Mouse (Mus musculus): Measurements from ENCODE around the gene Fmnl3.
A peak's percentile ranks its signal among the peaks of the same experiment; 100 is the strongest.

The Fmnl3 gene

GRCm38 (mm10) chr15:99370259-99370691, at the start of gene Fmnl3:
Gene Fmnl3 (minus strand): TSS chr15:99370482.
- DNase-seq: peak; percentile 97

GRCm38 (mm10) chr15:99417692-99418271, 47.5 kb upstream of the Fmnl3 start:
- no peak for DNase-seq

DNA sequence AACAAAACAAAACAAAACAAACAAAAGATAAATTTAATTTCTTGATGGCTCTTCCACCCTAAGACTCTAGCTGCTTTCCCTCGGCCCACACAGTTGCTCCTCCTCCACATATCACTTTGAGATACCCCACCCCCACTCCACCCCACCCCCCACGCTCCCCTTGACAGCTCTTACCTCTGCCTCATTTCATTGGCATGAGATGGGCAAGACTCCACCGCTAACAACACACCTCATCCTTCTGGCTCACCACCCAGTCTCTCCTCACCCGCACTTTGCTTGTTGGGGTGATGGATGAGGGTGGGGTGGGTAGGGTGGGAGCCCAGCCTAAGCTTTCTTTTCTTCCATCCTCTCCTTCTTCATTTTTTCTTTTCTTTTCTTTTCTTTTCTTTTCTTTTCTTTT, 46.7 kb upstream of the Fmnl3 start:
- no peak for DNase-seq

DNA sequence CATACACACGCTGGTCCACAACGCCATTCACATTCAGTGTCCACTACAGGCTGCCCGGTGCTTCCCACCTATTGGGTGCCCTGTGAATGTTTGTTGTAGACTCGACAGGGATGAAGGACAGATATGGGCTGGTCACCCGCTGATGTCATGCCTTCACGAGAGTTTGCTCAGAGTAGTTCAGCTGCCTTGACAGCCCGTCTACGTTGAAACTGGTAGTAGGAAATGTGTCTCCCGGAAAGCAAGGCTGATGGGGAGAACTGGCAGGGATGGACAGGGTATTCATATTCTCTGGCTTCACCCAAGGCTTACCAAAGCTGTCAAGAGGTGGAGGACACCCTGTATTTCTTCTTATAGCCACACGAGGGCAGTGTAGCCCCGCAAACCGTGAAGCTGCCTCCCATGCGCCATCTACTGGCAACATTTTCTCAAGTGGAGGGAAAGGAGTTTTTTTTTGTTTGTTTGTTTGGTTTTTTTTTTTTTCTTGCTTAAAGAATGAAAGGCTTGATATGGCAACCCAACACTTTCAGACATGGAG, 46.1 kb upstream of the Fmnl3 start:
- DNase-seq: peak; percentile 77 to 95

DNA sequence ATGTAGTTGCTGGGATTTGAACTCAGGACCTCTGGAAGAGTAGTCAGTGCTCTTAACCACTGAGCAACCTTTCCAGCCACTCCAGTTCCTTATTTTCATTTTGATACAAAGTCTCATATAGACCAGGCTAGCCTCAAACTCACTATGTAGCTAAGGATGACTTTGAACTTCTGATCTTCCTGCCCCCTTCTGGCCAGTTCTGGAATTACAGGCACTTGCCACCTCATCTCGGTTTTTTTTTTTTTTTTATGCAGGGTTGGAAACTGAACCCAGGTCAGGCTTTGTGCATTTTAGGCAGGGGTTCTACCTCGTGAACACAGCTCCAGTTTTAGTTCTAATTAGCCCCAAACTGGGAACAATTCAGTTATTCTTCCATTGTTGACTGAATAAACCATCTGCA, 45.5 kb upstream of the Fmnl3 start:
- DNase-seq: peak; percentile 71 to 88

- DNase-seq: no peak
Measured at GRCm38 (mm10) chr15:99411747-99412146, 41.5 kb upstream of the Fmnl3 start.

DNA sequence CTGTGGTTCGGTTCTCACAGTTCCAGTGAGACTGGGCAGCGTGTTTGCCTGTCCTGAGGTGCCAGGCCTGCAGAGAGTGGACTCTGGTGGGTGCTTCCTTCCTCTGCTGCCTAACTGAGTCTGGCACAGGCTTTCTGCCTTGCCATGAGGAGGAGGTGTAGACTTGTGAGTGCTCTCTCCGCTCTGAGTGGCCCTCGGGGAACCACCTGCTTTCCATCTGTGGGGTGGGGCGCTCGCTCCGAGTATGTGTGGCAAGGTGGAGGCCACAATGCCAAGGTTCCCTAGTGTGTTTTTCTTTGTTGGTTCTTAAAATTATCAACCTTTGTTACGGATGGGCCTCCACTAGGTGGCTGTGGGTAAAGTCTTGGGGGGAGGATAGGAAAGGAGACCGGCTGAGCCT, 38.6 kb upstream of the Fmnl3 start:
- no peak for DNase-seq

DNA sequence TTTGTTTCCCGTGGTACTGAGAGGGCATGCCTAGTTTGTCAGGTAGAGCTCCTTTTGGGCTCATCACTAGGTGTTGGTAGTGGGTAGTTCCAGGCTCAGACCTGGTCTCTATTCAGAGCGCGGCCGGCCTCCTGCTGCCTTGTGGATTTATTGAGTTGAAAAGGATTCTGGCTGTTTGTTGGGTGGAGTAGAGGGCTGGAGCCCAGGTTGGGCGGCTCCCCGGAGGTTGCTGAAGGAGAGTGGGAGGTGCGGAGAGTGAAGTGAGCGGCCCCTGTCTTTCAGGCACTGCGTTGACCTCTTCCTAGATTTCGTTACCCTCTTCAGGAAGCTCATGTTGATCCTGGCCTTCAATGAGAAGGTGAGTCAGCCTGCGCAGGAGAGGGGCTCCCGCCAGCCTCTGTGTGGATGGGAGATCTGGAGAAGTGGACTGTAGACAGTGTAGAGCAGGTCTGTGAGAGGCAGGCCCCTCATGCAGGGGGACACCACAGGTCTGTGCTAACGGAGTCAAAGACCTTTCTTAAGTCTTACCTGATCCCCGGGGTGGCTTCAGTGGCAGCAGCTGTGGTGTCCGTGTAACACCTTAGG, 36.8 kb upstream of the Fmnl3 start:
- DNase-seq: no peak

GRCm38 (mm10) chr15:99405150-99405549, 34.9 kb upstream of the Fmnl3 start:
- peak; percentile 57 to 84 for DNase-seq

DNA sequence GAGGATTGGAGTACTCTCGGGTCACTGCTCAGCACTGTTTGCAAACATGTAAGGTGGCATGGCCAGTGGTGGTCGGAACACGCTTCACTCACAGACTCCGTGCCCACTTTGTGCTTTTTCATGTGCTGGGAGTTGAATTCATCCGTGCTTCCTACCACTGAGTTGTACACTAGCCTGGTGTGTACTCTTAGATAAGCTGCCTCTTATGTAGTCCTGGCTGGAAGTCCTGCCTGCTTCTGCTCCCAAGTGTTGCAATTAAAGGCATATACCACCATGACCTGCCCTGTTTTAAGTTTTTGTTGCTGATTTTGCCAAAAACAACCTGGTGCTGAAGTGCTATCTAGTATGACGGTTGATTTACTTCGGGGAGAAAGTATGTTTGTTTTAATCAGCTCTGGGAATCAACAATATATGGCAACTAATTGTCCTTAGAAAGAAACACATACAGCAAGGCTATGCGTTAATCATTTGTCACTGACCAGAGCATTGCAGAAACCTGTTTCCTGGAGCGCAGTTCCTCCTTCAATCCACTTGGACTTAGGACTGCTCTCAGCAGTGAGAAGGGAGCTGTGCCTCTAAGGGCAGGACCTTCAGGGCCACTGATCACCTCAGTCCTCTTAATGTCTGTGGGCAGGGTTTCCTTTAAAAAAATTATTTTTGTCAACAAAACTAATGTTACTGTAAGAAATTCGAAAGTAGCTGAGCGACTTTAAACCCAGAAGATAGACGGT, 33.0 kb upstream of the Fmnl3 start:
- DNase-seq: peak; percentile 52 to 80

GRCm38 (mm10) chr15:99400602-99401001, 30.3 kb upstream of the Fmnl3 start:
- DNase-seq: no peak

DNA sequence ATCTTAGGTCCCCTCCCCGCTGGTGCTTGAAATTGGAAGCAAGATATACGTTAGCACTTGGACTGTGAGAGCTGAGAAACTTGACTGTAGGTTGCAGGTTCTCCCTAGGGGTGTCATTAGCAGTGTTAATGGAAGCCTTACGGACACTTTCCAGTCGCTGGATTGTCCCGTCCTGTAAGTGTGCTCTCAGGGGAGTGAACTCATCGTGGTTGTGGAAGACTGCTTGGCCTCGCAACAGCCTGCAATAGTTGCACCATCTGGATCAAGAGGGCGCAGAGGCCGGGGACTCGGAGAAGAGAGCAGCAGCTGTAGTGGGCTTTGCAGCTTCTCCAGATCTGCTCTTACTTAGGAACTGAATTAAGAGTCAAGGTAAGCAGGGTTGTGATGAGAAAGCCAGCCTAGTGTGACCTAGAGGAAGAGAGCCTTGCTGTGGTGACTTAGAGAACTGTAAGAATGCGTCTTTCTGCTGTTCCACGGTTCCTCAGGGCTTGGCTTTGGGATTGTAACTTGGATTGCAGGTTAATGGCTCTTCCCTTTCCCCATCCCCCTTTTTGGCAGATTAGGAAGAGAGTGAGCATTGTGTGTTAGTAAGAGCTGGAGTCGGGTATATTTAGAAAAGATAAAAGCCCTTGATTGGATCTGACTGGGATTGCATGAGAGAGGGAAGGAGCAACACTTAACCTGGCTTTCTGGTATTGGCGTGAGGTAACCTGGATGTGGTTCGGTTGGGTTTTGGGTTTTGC, 29.4 kb upstream of the Fmnl3 start:
- DNase-seq: no peak

DNA sequence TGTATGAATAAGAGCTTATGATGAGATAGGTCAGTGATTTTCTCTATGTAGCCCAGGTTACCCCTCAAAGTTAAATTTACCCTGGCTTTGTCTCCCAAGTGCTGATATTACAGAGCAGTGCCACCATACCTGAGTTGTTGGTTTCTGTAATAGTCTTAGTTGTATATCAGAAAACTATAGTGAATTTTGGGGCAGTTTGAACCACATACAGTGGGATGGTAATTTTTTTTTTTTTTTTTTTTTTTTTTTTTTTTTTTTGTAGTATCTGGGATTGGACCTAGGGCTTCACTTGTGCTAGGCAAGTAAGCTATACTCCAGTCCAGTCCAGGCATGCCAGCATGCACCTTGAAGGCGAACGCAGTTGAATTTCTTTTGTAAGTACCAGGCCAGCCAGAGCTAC, 27.3 kb upstream of the Fmnl3 start:
- no peak for DNase-seq

- no peak for DNase-seq
Measured at GRCm38 (mm10) chr15:99396875-99397274, 26.6 kb upstream of the Fmnl3 start.

DNA sequence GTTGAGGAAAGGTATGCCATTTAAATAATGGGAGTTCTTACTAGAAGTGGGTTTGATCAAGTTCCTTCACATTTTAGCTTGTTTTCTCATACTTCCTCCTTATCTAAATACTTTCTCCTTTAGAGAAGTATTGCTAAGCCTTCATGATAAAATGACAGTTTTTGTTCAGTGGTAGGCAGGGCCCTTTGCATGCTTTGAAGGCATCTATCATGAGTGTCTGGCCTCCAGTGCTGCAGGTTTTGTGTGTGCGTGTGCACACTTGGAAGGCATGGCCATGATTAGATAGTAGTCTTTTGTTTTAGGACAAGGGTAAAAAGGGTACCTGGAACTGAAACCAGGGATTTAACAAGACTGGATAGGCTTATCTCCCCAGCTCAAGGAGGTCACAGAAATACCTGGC, 26.2 kb upstream of the Fmnl3 start:
- DNase-seq: no peak

DNA sequence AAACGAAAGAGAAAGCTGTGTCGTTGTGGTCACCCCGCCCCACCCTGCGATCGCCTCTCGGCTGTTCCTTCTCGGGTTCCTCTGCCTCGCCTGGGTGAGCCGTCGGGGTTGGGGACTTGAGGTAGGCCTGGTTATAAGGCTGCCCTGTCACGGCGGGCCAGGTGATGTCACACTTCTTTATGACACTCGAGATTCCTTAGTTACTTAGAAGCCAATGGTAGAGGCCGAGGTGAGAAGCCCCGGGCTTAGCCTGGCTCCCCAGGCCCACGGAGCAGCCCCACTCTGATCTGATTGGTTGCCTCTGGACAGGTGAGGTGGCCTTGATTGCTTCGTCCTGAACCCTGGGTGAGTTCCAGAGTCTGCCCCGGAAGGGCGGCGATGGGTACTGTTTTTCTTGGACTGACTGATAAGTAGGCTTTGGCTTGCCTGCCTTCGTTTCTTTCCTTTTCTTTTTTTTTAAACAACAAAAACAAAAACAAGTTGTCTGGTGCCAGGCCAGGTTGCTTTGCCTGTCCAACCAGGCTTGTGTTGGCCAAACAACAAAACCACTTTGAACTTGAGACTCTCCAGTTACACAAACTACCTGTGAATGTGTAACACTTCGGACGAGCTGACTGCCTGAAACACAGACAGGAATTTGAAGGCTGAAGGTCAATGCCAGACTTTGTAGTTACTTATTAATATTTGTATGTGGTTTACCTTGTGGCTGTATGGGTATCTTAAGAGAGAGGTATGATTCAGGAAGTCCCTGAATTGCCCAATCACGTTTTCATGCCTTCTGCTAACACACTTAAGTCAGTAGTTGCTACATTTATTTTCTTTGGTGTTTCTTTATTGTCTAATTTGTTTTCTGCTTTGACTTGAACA, 23.3 kb upstream of the Fmnl3 start:
- peak; percentile 83 to 95 for DNase-seq

- DNase-seq: peak; percentile 99 to 100
Measured at GRCm38 (mm10) chr15:99392486-99393385, 22.5 kb upstream of the Fmnl3 start, which contains the start of gene Tmbim6. Gene Tmbim6 (plus strand): TSS chr15:99392882.

DNA sequence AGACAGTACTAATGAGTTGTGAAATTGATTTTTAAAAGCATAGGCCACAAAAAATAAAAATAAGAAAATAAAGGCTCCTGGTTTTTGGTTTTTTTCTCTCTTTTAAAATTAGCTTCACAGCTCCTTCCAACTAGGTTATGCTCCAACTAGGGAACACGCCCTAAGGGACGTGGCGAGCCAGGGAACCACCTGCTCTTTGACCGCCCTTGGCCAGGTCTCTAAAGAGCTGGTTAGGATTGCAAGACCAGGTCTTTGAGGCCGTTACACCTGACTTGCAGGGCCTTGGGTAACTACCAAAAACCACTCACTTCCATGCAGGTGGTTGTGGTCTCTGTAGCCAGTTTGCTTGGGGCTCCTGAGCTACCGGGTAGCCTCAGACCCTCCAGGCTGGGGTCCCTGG, 21.7 kb upstream of the Fmnl3 start:
- DNase-seq: peak; percentile 78 to 92

GRCm38 (mm10) chr15:99390472-99391401, 20.5 kb upstream of the Fmnl3 start:
- DNase-seq: no peak

- DNase-seq: peak in 1 of 2 experiments; percentile 38
Measured at GRCm38 (mm10) chr15:99387976-99388375, 17.7 kb upstream of the Fmnl3 start.

Measured in kidney, postnatal 25 days (tissue).